Mouse (Mus musculus): ENCODE measurements at regions not wholly inside any gene's neighbourhood (a gene's known extent, or its start where the extent isn't known, plus 50 kb on each side); places are given as distances from the start of the nearest gene placed in this dataset.

- no peak for TF ChIP-seq EP300 (IDR thresholded peaks at IDR 0.05; ENCODE audit: insufficient read depth, low read depth, low read length)
- TF ChIP-seq POLR2A (IDR thresholded peaks at IDR 0.05; ENCODE audit: insufficient read depth, low read length), result no peak
- TF ChIP-seq CTCF (IDR thresholded peaks at IDR 0.05; ENCODE audit: low read depth, low read length), result no peak
- Histone ChIP-seq H3K4me3 (ENCODE audit: low read depth, low read length) (no peak overlapping the region), H3K27me3 (ENCODE audit: control insufficient read depth, insufficient read depth, low read length, poor library complexity, severe bottlenecking) (peaks cover 2% of the 10 kb centered on the region), H3K36me3 (ENCODE audit: control insufficient read depth, insufficient read depth, low read length, poor library complexity, severe bottlenecking) (no peaks in the 10 kb centered on the region), H3K9ac (ENCODE audit: low read depth, poor library complexity, severe bottlenecking) (no peak overlapping the region), H3K9me3 (replicated peaks; ENCODE audit: control insufficient read depth, insufficient read depth, low read length, poor library complexity, severe bottlenecking) (peaks cover 4% of the 10 kb centered on the region; the same call in 1 of the 2 replicates), H3K4me1 (ENCODE audit: control insufficient read depth, insufficient read depth, low read length) (no peaks in the 10 kb centered on the region), H3K27ac (ENCODE audit: insufficient read depth, low read length) (no peak overlapping the region)
These were observed 64.6 kb upstream of the Ankrd55 start for GRCm38 (mm10) chr13:112223616-112224015.

GRCm38 (mm10) chr13:112227766-112228165 is 60.5 kb upstream of the Ankrd55 start:
- Histone ChIP-seq H3K9ac (ENCODE audit: low read depth, poor library complexity, severe bottlenecking) (no peak overlapping the region), H3K27ac (ENCODE audit: insufficient read depth, low read length) (no peak overlapping the region), H3K4me3 (ENCODE audit: low read depth, low read length) (no peak overlapping the region), H3K36me3 (ENCODE audit: control insufficient read depth, insufficient read depth, low read length, poor library complexity, severe bottlenecking) (no peaks in the 10 kb centered on the region), H3K9me3 (replicated peaks; ENCODE audit: control insufficient read depth, insufficient read depth, low read length, poor library complexity, severe bottlenecking) (peaks cover 13% of the 10 kb centered on the region), H3K4me1 (ENCODE audit: control insufficient read depth, insufficient read depth, low read length) (no peaks in the 10 kb centered on the region), H3K27me3 (ENCODE audit: control insufficient read depth, insufficient read depth, low read length, poor library complexity, severe bottlenecking) (peaks cover 2% of the 10 kb centered on the region)
- TF ChIP-seq CTCF (IDR thresholded peaks at IDR 0.05; ENCODE audit: low read depth, low read length) (no peak), POLR2A (IDR thresholded peaks at IDR 0.05; ENCODE audit: insufficient read depth, low read length) (no peak), EP300 (IDR thresholded peaks at IDR 0.05; ENCODE audit: insufficient read depth, low read depth, low read length) (no peak)

- H3K9ac ChIP-seq (ENCODE audit: low read depth, poor library complexity, severe bottlenecking), result no peak overlapping the region
- H3K36me3 ChIP-seq (ENCODE audit: control insufficient read depth, insufficient read depth, low read length, poor library complexity, severe bottlenecking), result no peaks in the 10 kb centered on the region
- no peaks in the 10 kb centered on the region for H3K27me3 ChIP-seq (ENCODE audit: control insufficient read depth, insufficient read depth, low read length, poor library complexity, severe bottlenecking)
- no peaks in the 10 kb centered on the region for H3K4me1 ChIP-seq (ENCODE audit: control insufficient read depth, insufficient read depth, low read length)
- H3K9me3 ChIP-seq (replicated peaks; ENCODE audit: control insufficient read depth, insufficient read depth, low read length, poor library complexity, severe bottlenecking), result peaks cover 13% of the 10 kb centered on the region
- no peak overlapping the region for H3K4me3 ChIP-seq (ENCODE audit: low read depth, low read length)
- no peak overlapping the region for H3K27ac ChIP-seq (ENCODE audit: insufficient read depth, low read length)
- no peak for TF ChIP-seq POLR2A (IDR thresholded peaks at IDR 0.05; ENCODE audit: insufficient read depth, low read length)
- TF ChIP-seq CTCF (IDR thresholded peaks at IDR 0.05; ENCODE audit: low read depth, low read length), result no peak
- no peak for TF ChIP-seq EP300 (IDR thresholded peaks at IDR 0.05; ENCODE audit: insufficient read depth, low read depth, low read length)
These were observed 59.4 kb upstream of the Ankrd55 start for GRCm38 (mm10) chr13:112228846-112229245.

GRCm38 (mm10) chr13:112230176-112230575 is 58.1 kb upstream of the Ankrd55 start:
- H3K36me3 ChIP-seq (ENCODE audit: control insufficient read depth, insufficient read depth, low read length, poor library complexity, severe bottlenecking), result no peaks in the 10 kb centered on the region
- no peak overlapping the region for H3K9ac ChIP-seq (ENCODE audit: low read depth, poor library complexity, severe bottlenecking)
- H3K4me1 ChIP-seq (ENCODE audit: control insufficient read depth, insufficient read depth, low read length), result no peaks in the 10 kb centered on the region
- no peak overlapping the region for H3K4me3 ChIP-seq (ENCODE audit: low read depth, low read length)
- H3K27ac ChIP-seq (ENCODE audit: insufficient read depth, low read length), result no peak overlapping the region
- TF ChIP-seq POLR2A (IDR thresholded peaks at IDR 0.05; ENCODE audit: insufficient read depth, low read length) (no peak), EP300 (IDR thresholded peaks at IDR 0.05; ENCODE audit: insufficient read depth, low read depth, low read length) (no peak), CTCF (IDR thresholded peaks at IDR 0.05; ENCODE audit: low read depth, low read length) (no peak)
- peaks cover 9% of the 10 kb centered on the region for H3K9me3 ChIP-seq (replicated peaks; ENCODE audit: control insufficient read depth, insufficient read depth, low read length, poor library complexity, severe bottlenecking)
- no peaks in the 10 kb centered on the region for H3K27me3 ChIP-seq (ENCODE audit: control insufficient read depth, insufficient read depth, low read length, poor library complexity, severe bottlenecking)

GRCm38 (mm10) chr13:112234695-112235094 is 53.6 kb upstream of the Ankrd55 start:
- H3K9me3 ChIP-seq (replicated peaks; ENCODE audit: control insufficient read depth, insufficient read depth, low read length, poor library complexity, severe bottlenecking), result peaks cover 9% of the 10 kb centered on the region
- no peaks in the 10 kb centered on the region for H3K36me3 ChIP-seq (ENCODE audit: control insufficient read depth, insufficient read depth, low read length, poor library complexity, severe bottlenecking)
- no peak overlapping the region for H3K4me3 ChIP-seq (ENCODE audit: low read depth, low read length)
- H3K4me1 ChIP-seq (ENCODE audit: control insufficient read depth, insufficient read depth, low read length), result no peaks in the 10 kb centered on the region
- H3K27me3 ChIP-seq (ENCODE audit: control insufficient read depth, insufficient read depth, low read length, poor library complexity, severe bottlenecking), result no peaks in the 10 kb centered on the region
- no peak overlapping the region for H3K9ac ChIP-seq (ENCODE audit: low read depth, poor library complexity, severe bottlenecking)
- TF ChIP-seq POLR2A (IDR thresholded peaks at IDR 0.05; ENCODE audit: insufficient read depth, low read length) (no peak), EP300 (IDR thresholded peaks at IDR 0.05; ENCODE audit: insufficient read depth, low read depth, low read length) (no peak), CTCF (IDR thresholded peaks at IDR 0.05; ENCODE audit: low read depth, low read length) (no peak)
- H3K27ac ChIP-seq (ENCODE audit: insufficient read depth, low read length), result no peak overlapping the region

- TF ChIP-seq POLR2A (IDR thresholded peaks at IDR 0.05; ENCODE audit: insufficient read depth, low read length), result no peak
- TF ChIP-seq EP300 (IDR thresholded peaks at IDR 0.05; ENCODE audit: insufficient read depth, low read depth, low read length), result no peak
- TF ChIP-seq CTCF (IDR thresholded peaks at IDR 0.05; ENCODE audit: low read depth, low read length), result no peak
- no peaks in the 10 kb centered on the region for H3K36me3 ChIP-seq (ENCODE audit: control insufficient read depth, insufficient read depth, low read length, poor library complexity, severe bottlenecking)
- H3K27me3 ChIP-seq (ENCODE audit: control insufficient read depth, insufficient read depth, low read length, poor library complexity, severe bottlenecking), result no peaks in the 10 kb centered on the region
- H3K9ac ChIP-seq (ENCODE audit: low read depth, poor library complexity, severe bottlenecking), result no peak overlapping the region
- H3K4me1 ChIP-seq (ENCODE audit: control insufficient read depth, insufficient read depth, low read length), result no peaks in the 10 kb centered on the region
- H3K27ac ChIP-seq (ENCODE audit: insufficient read depth, low read length), result no peak overlapping the region
- no peaks in the 10 kb centered on the region; the same call in 1 of the 2 replicates for H3K9me3 ChIP-seq (replicated peaks; ENCODE audit: control insufficient read depth, insufficient read depth, low read length, poor library complexity, severe bottlenecking)
- no peak overlapping the region for H3K4me3 ChIP-seq (ENCODE audit: low read depth, low read length)
These were observed 51.3 kb upstream of the Ankrd55 start for GRCm38 (mm10) chr13:112236956-112237355.

All from ES-Bruce4 (cell line).